Mouse (Mus musculus): Measurements from ENCODE around the gene Hoxc9. TPM values are rescaled to one million over a fixed set of nuclear protein-coding genes. Genes with fewer than 3 reads are reported as not detected.

Hoxc9 gene
- total RNA-seq, 2 experiments from 2014 or later = not detected

- DNase-seq (ENCODE audit: extremely low spot score in 1 of 2, low spot score in 1 of 2) = no peak
Observed at GRCm38 (mm10) chr15:103015406-103016166, 39.3 kb downstream of the Hoxc9 start.

- DNase-seq (ENCODE audit: extremely low spot score in 1 of 2, low spot score in 1 of 2) = no peak
Observed at GRCm38 (mm10) chr15:103018636-103019035, 42.4 kb downstream of the Hoxc9 start, which contains the start of gene Hoxc4. TSS of gene Hoxc4 (plus strand) at chr15:103018934.

GRCm38 (mm10) chr15:103020899-103021418, 44.7 kb downstream of the Hoxc9 start:
- no peak for DNase-seq (ENCODE audit: extremely low spot score in 1 of 2, low spot score in 1 of 2)

DNA sequence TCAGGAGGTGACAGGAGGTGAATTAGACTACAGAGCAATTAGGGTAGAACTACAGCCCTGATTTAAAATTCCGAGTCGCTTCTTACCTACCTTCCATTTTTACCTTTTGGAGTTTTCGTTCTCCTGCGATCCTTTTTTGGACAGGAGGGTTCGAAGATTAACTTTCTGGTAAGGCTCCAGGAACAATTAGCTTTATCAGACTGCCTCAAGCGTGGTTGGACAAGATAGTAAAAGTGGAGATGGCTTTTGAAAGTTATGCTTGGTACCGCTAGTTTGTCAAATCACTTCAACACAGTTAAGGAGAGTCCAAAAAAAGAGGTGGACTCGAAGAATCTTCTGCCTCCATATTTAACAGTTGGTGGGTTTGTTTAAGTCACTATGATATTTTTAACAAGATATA, 45.3 kb downstream of the Hoxc9 start:
- no peak for DNase-seq (ENCODE audit: extremely low spot score in 1 of 2, low spot score in 1 of 2)

GRCm38 (mm10) chr15:103024131-103024530, 47.9 kb downstream of the Hoxc9 start:
- DNase-seq (ENCODE audit: extremely low spot score in 1 of 2, low spot score in 1 of 2) = no peak

DNA sequence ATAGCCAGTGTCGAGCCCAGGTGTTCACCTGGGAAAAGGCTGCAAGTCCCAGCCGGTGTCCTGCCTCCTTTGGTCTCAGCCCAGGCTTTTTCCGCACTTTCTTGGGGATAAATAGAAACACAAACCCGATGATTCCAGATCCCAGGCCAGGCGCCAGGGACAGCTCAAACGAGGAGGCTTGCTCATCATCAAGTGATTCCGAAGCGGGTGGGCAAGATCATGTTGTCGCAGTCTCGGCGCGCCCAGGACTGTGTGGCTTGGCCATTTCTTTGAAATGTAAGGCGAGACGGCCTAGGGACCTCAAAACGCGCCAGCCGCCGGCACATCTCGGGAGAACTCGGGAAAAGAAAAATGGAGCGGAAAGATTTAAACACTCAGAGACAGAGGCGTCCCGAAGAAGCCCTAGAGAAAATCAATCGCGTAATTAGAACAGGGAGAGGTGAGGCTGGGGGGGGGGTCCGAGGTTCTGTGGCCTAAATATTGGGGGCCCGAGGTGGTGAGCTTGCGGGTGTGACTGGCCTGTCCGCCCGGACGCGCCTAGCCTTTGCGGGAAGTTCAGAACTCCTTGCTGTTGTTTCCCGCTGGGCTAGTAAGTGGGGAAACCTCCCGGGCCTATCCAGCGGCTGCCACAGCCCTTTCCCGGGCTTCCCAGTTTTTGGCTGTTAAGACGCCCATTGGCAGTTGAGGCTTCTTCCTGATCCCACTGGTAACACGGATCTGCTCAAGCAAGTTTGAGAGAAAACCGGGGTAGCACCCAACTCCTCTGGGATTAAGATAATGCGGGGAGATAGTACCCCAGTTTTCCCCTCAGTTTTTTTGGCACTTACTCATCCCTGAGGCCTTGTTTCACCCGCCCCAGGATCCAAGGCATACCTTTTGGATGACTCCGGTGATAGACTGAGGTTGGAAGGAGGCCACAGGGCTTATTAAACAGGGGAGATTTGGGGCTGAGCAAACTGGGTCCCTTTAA, 51.3 kb downstream of the Hoxc9 start:
- DNase-seq (ENCODE audit: extremely low spot score in 1 of 2, low spot score in 1 of 2) = no peak

DNA sequence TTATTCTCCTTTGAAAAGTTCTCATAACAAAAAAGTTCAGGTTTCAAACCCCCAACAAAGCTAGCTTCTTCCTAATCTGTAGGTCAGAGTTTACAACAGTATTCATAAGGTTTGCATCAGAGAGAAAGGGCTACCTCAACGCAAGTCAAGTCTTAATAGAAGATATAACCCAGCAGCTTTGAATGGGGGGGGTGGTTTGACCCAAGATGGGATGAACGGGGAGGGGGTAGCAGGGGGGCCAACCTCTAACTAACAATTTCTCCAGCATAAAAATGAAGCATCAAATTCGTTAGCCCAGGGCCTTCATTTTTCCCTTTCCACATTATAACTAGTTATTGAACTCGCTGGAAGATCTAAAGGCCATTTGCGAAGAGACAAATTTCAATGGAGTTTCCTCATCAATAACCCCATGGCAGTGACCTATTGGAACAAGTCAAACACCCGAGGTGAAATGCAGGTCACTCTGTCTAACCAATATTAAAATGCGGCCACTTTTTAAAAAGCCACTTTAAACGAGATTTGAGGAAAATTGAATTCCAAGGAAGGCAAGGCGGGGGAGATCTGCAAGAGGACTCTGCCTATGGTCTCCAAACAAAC, 52.8 kb downstream of the Hoxc9 start:
- DNase-seq (ENCODE audit: extremely low spot score in 1 of 2, low spot score in 1 of 2) = no peak

GRCm38 (mm10) chr15:103030142-103030541, 53.9 kb downstream of the Hoxc9 start:
- DNase-seq (ENCODE audit: extremely low spot score in 1 of 2, low spot score in 1 of 2) = no peak

GRCm38 (mm10) chr15:103032167-103032566, 55.9 kb downstream of the Hoxc9 start:
- no peak for DNase-seq (ENCODE audit: extremely low spot score in 1 of 2, low spot score in 1 of 2)

DNA sequence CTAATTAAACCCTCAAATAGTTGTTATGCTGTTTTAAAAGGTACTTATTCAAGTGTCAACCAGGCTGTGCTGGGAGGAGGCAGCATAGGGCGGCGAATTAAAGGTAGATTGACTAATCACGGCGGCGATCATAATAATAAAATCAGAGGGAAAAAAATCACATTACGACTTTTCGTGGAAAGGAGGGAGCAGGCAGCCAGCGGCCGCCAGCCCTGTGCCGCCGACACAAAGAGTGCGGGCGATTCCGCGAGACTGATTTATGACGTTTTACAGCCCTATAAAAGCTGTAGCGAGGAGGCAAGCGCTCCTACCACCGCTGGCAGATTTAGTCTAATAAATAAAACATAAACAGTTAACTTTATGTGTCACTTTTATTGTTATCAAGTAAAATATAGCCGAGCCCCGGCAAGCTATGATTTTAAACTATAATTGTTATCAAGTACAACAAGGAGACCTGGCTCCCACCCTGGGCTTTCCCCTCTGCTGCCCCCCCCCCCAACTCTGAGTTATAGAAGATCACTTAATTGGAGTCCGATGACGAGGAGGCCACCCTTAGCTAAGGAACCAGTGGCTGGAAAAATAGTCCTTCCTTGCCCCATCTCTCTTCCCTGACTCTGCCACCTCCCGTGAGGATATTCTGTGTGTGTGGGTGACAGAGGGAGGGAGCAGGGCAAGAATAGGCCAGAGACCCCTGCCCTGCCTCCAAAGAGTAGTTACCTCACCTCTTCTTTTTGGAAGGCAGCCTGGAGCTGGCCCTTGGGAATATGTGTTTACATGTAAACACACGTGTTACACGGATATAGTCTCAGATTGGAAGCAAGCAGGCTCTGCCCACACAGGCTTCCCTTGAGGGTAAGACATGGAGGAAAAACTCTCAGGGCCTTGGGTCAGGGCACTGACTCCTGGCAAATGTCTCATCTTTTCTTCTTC, 56.7 kb downstream of the Hoxc9 start:
- DNase-seq (ENCODE audit: extremely low spot score in 1 of 2, low spot score in 1 of 2) = no peak

GRCm38 (mm10) chr15:103034043-103034806, 58.0 kb downstream of the Hoxc9 start:
- no peak for DNase-seq (ENCODE audit: extremely low spot score in 1 of 2, low spot score in 1 of 2)

Small RNA genes within 50 kb of the gene (microRNA-seq; reads per million reads assigned to microRNA genes)
- gene Mir196a-2 (0.40 to 1.1 reads per million in 2 experiments), gene Mir615 (0.60 to 0.74 reads per million in 2 experiments)

Other genes with a start within 250 kb of the Hoxc9 start
- gene Hoxc13, start 55.3 kb upstream of the Hoxc9 start, total RNA-seq (2021) = not detected
- not detected for gene Hoxc12, start 39.7 kb upstream of the Hoxc9 start, total RNA-seq (2021)
- gene Hoxc11, start 22.0 kb upstream of the Hoxc9 start, total RNA-seq (2021) = not detected
- not detected for gene Hoxc10, start 9.6 kb upstream of the Hoxc9 start, total RNA-seq (2021)
- not detected for gene Hoxc5, start 9.0 kb upstream of the Hoxc9 start, total RNA-seq (2021)
- not detected for gene Hoxc8, start 14.2 kb downstream of the Hoxc9 start, total RNA-seq (2021)
- gene Hoxc6, start 21.8 kb downstream of the Hoxc9 start, total RNA-seq (2021) = not detected
- gene Hoxc4, start 42.5 kb downstream of the Hoxc9 start, total RNA-seq (2021) = not detected
- gene Smug1, start 190.7 kb downstream of the Hoxc9 start, total RNA-seq (2021) = 10 to 100 TPM; 17.4 to 20.2 TPM